Mouse (Mus musculus) CD4-positive, CD25-positive, alpha-beta regulatory T cell (primary cell): Measurements from ENCODE around the gene Trim12a. TPM values are rescaled to one million over a fixed set of nuclear protein-coding genes. Genes with fewer than 3 reads are reported as not detected.

Source experiments
- polyA plus RNA-seq: library from polyadenylated mRNA; unstranded; fragments of 100-300 nt; shearing (Covaris generic); gene quantifications from one replicate; pipeline ENCODE4 v1.2.1, GENCODE M21; 2017

The Trim12a gene
- polyA plus RNA-seq: 153 TPM

DNA sequence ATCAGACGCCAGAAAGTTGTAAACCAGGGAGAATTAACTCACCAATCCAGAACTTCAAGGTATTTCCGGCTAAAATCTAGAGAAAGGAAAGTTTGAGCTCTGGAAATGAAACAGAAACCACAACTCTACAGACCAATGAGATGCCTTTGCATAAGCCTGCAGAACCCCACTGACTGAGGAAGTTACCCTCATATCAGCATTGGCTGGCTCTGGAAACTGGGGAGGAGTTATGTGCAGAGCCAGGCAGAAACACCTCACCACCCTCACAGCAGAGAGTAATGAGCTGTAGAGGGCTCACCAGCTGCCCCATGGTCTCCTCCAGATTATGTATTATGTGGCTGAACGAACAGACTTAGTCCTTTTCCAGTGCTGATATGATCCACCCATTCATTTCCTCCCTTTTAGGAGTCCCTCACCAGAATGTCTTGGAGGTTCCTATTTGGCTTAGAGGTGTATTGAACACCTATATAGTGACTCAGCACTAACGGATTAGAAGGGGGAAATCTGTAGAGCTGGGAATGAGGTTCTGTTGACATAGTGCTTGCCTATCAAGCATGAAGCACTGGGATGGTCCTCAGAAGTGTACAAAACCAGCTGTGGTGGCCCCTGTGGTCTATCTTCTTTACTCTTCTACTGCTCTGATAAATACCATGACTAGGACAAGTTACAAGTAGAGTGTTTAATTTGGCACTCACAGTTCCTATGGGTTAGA, at the start of gene Trim12a:
Gene Trim12a (minus strand): TSS at position 98 of the 712 bp plus-strand sequence.

DNA sequence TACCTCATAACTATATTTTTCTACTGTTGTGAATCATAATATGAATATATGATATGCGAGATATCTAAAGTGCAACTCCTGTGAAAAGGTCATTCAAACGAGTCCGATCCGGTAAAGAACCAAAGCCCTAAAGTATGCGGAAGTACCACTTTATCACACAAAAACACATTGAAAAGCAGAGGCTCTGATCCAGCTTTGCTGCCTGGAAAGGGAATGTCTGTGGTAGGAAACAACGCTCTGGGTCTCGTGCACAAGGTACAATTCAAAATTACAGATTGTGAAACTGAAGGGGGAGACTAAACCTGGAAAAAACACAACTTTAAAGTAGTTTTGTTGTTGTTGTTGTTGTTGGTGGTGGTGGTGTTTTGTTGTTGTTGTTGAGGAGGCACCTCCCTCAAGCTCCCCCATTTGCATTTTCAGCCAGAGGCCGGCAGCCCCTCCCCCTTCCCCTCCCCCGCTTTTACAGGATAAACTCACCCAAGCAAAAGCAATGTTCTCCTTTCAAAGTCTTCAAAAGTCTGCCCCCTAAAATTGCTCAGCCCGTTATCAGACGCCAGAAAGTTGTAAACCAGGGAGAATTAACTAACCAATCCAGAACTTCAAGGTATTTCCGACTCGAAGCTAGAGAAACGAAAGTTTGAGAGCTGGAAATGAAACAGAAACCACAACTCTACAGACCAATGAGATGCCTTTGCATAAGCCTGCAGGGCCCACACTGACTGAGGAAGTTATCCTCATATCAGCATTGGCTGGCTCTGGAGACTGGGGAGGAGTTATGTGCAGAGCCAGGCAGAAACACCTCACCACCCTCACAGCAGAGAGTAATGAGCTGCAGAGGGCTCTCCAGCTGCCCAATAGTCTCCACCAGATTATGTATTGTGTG, 37.7 kb upstream of the Trim12a start, which contains the start of gene Trim12c:
Gene Trim12c (minus strand): TSS at position 646 of the 883 bp plus-strand sequence.

DNA sequence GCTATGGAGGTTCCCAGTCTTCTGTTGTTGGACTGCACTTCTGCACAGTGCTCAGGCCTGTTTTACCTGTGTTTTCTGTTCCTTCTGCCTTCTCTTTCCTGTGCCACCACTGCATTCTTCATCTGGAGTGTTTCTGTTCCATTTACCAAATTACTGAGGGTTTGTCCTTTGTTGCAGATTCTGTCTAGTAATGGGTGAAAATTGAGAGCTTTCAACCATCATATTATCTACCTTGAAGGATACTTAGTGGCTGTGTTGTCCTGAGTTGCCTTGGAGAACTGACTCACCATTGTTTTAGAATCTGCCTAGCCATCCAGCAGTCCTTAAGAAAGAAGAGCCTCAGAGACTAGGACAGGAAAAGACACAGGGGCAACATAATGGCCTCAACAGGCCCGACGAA, 13.9 kb upstream of the Trim12a start, which contains the start of gene Trim34b:
Gene Trim34b (plus strand): TSS at position 301 of the 400 bp plus-strand sequence.

GRCm38 (mm10) chr7:104287576-104288443, 27.5 kb downstream of the Trim12a start, which contains the start of gene Trim5:
Gene Trim5 (minus strand): TSS chr7:104288094.

Other genes starting within 250 kb of the Trim12a start
- not detected for gene Olfr644, start 243.6 kb downstream of the Trim12a start, polyA plus RNA-seq
- gene Olfr645, start 230.0 kb downstream of the Trim12a start, polyA plus RNA-seq: not detected
- not detected for gene Olfr646, start 210.6 kb downstream of the Trim12a start, polyA plus RNA-seq
- not detected for gene Ubqln5, start 185.6 kb downstream of the Trim12a start, polyA plus RNA-seq
- gene Olfr643, start 178.1 kb downstream of the Trim12a start, polyA plus RNA-seq: not detected
- not detected for gene Ubqln3, start 172.2 kb downstream of the Trim12a start, polyA plus RNA-seq
- gene Ubqlnl, start 164.9 kb downstream of the Trim12a start, polyA plus RNA-seq: not detected
- not detected for gene Olfm5, start 150.6 kb downstream of the Trim12a start, polyA plus RNA-seq
- gene Olfr648, start 132.1 kb downstream of the Trim12a start, polyA plus RNA-seq: 0.17 TPM
- gene Olfr649, start 119.5 kb downstream of the Trim12a start, polyA plus RNA-seq: not detected
- 1.9 TPM for gene Trim6, start 96.7 kb downstream of the Trim12a start, polyA plus RNA-seq
- 46.0 TPM for gene Trim34a, start 71.0 kb downstream of the Trim12a start, polyA plus RNA-seq
- 37.0 TPM for gene Trim5, start 27.4 kb downstream of the Trim12a start, polyA plus RNA-seq
- 1.8 TPM for gene Trim34b, start 14.0 kb upstream of the Trim12a start, polyA plus RNA-seq
- 26.2 TPM for gene Trim12c, start 37.9 kb upstream of the Trim12a start, polyA plus RNA-seq
- gene Trim30b, start 54.4 kb upstream of the Trim12a start, polyA plus RNA-seq: 1.3 TPM
- 0.72 TPM for gene Trim30c, start 85.4 kb upstream of the Trim12a start, polyA plus RNA-seq
- gene Trim30a, start 149.7 kb upstream of the Trim12a start, polyA plus RNA-seq: 62.1 TPM
- 17.5 TPM for gene Trim30d, start 192.4 kb upstream of the Trim12a start, polyA plus RNA-seq
- gene Olfr651, start 234.7 kb upstream of the Trim12a start, polyA plus RNA-seq: not detected
- 0.12 TPM for gene Olfr652, start 245.4 kb upstream of the Trim12a start, polyA plus RNA-seq